Mouse (Mus musculus) heart, adult 2 months (tissue): Measurements from ENCODE around the gene Ston1.

Experiments used
- CTCF ChIP-seq: fragments of 200-600 bp; IDR thresholded peaks from 2 replicates; pipeline ENCODE4 v1.8.1; 2022; ENCODE audit warnings: antibody characterized with exemption, mild to moderate bottlenecking, moderate library complexity
- EP300 ChIP-seq: fragments of 200-500 bp; IDR thresholded peaks from 2 replicates; pipeline ENCODE4 v1.6.1; 2011; ENCODE audit warnings: low read depth, low read length, control low read depth; ENCODE audit not compliant: insufficient read depth
- POLR2A ChIP-seq: fragments of 200-500 bp; IDR thresholded peaks from 2 replicates; pipeline ENCODE4 v1.6.1; 2011; ENCODE audit warnings: mild to moderate bottlenecking, low read depth, low read length, control low read depth; ENCODE audit not compliant: insufficient read depth

DNA sequence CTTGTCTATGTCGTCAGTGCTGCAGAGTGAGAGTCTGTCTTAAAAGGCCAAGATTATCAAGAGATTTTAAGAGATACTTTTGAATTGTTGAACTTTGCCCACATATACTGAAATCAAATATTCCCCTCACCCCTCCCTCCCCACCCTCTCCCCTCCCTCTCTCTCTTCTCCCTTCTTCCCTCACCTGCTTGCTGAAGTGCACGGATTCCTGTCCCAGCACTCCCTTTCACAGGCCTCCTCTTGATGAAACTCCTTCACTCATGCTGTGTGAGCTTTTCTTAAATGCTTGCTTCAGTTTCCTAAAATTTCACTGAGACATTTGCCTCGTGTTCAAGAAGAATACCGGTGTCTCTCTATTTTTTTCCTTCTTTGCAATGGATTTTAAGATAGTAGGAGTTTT lies 105.6 kb downstream of the Ston1 start:
- TF ChIP-seq CTCF (no peak), POLR2A (no peak), EP300 (no peak)
